Mouse (Mus musculus) telencephalon, adult 2 months (tissue): ENCODE measurements around the gene Zkscan17.

Experiments
- DNase-seq: peaks from one replicate; pipeline ENCODE4 v3.0.0-alpha.2; 2011; ENCODE audit warnings: low read depth, low spot score

The Zkscan17 gene

GRCm38 (mm10) chr11:59518226-59518625 is 8.3 kb downstream of the Zkscan17 start:
- no peak for DNase-seq

GRCm38 (mm10) chr11:59517441-59517840 is 9.1 kb downstream of the Zkscan17 start:
- DNase-seq, result no peak

- DNase-seq, result no peak
Measured at GRCm38 (mm10) chr11:59514789-59515188, 11.8 kb downstream of the Zkscan17 start.

- no peak for DNase-seq
Measured at GRCm38 (mm10) chr11:59514381-59514780, 12.2 kb downstream of the Zkscan17 start.

- DNase-seq, result no peak
Measured at GRCm38 (mm10) chr11:59513556-59513955, 13.0 kb downstream of the Zkscan17 start.

GRCm38 (mm10) chr11:59512733-59513132 is 13.8 kb downstream of the Zkscan17 start:
- no peak for DNase-seq

- no peak for DNase-seq
Measured at GRCm38 (mm10) chr11:59511558-59511957, 15.0 kb downstream of the Zkscan17 start.

GRCm38 (mm10) chr11:59506713-59507074 is 19.9 kb downstream of the Zkscan17 start:
- no peak for DNase-seq

- DNase-seq, result peak; percentile 55
Measured at GRCm38 (mm10) chr11:59505839-59506712, 20.5 kb downstream of the Zkscan17 start.

- DNase-seq, result peak; percentile 48
Measured at GRCm38 (mm10) chr11:59505351-59505838, 21.2 kb downstream of the Zkscan17 start.

- DNase-seq, result no peak
Measured at GRCm38 (mm10) chr11:59501978-59502700, 24.4 kb downstream of the Zkscan17 start.

GRCm38 (mm10) chr11:59497747-59498146 is 28.8 kb downstream of the Zkscan17 start:
- no peak for DNase-seq

GRCm38 (mm10) chr11:59496672-59497310 is 29.8 kb downstream of the Zkscan17 start:
- DNase-seq, result peak; percentile 61

- DNase-seq, result peak; percentile 59
Measured at GRCm38 (mm10) chr11:59486222-59486621, 40.3 kb downstream of the Zkscan17 start.

- DNase-seq, result no peak
Measured at GRCm38 (mm10) chr11:59485641-59486040, 40.9 kb downstream of the Zkscan17 start.

- no peak for DNase-seq
Measured at GRCm38 (mm10) chr11:59483212-59483611, 43.3 kb downstream of the Zkscan17 start.

GRCm38 (mm10) chr11:59477240-59477639 is 49.3 kb downstream of the Zkscan17 start:
- no peak for DNase-seq

- DNase-seq, result no peak
Measured at GRCm38 (mm10) chr11:59472326-59472677, 54.2 kb downstream of the Zkscan17 start, which contains the start of gene Zfp867. Gene Zfp867, minus strand, starts transcription at chr11:59472474.

GRCm38 (mm10) chr11:59471413-59472325 is 54.9 kb downstream of the Zkscan17 start:
- DNase-seq, result no peak

GRCm38 (mm10) chr11:59460459-59460858 is 66.1 kb downstream of the Zkscan17 start:
- DNase-seq, result no peak

- DNase-seq, result no peak
Measured at GRCm38 (mm10) chr11:59458973-59459372, 67.6 kb downstream of the Zkscan17 start.
